Mouse (Mus musculus): ENCODE measurements around the gene Cntd1. TPM values are rescaled to one million over a fixed set of nuclear protein-coding genes. Genes with fewer than 3 reads are reported as not detected.

Cntd1 gene
- 0.67 TPM in 2 replicates for polyA plus RNA-seq (2015; fragmentation: Nextera tagmentation; extraction: Ambion mirVana)

GRCm38 (mm10) chr11:101278223-101279192 is at the start of gene Cntd1, which contains the start of gene Coa3:
Gene Cntd1 (plus strand): TSS chr11:101279012.
Gene Coa3 (minus strand): TSS chr11:101279114.
- H3K4me1 ChIP-seq (replicated peaks), result peaks cover 38% of the 10 kb centered on the region
- H3K27ac ChIP-seq (replicated peaks), result peak within 1 kb of the TSS; percentile 69
- H3K9me3 ChIP-seq (replicated peaks), result no peaks in the 10 kb centered on the region
- WGBS (ENCODE audit: insufficient replicate concordance), result 2% methylated on average over 45 of the region's 45 CpGs
- H3K4me2 ChIP-seq, result peak within 1 kb of the TSS; percentile 83
- H3K27me3 ChIP-seq, result 0 out of 2 replicates have a peak, but pooled peaks cover 4% of the 10 kb centered on the region
- H3K36me3 ChIP-seq (replicated peaks), result peaks cover 16% of the 10 kb centered on the region
- ATAC-seq (ENCODE audit: insufficient read depth), result peak; percentile 89
- peak within 1 kb of the TSS; percentile 70 for H3K9ac ChIP-seq
- peak within 1 kb of the TSS; percentile 72 for H3K4me3 ChIP-seq (replicated peaks)

- H3K4me2 ChIP-seq, result no peak overlapping the region
Observed at GRCm38 (mm10) chr11:101229361-101229900, 49.4 kb upstream of the Cntd1 start.

GRCm38 (mm10) chr11:101230061-101230511 is 48.7 kb upstream of the Cntd1 start:
- H3K4me2 ChIP-seq, result no peak overlapping the region

More at GRCm38 (mm10) chr11:101229361-101229900, 49.4 kb upstream of the Cntd1 start:
- Histone ChIP-seq H3K27ac (replicated peaks) (no peak overlapping the region), H3K4me1 (replicated peaks) (peaks cover 41% of the 10 kb centered on the region), H3K36me3 (replicated peaks) (no peaks in the 10 kb centered on the region), H3K9me3 (replicated peaks) (no peaks in the 10 kb centered on the region), H3K27me3 (peaks cover 71% of the 10 kb centered on the region), H3K9ac (no peak overlapping the region), H3K4me3 (replicated peaks) (no peak overlapping the region)
- ATAC-seq (ENCODE audit: insufficient read depth), result no peak
- 24% methylated on average over 8 of the region's 8 CpGs for whole genome bisulfite sequencing (ENCODE audit: insufficient replicate concordance)

GRCm38 (mm10) chr11:101230526-101230925 is 48.3 kb upstream of the Cntd1 start:
- 25% methylated on average over 5 of the region's 5 CpGs for WGBS (ENCODE audit: insufficient replicate concordance)
- Histone ChIP-seq H3K36me3 (replicated peaks) (no peaks in the 10 kb centered on the region), H3K9ac (no peak overlapping the region), H3K4me3 (replicated peaks) (no peak overlapping the region), H3K27me3 (peaks cover 71% of the 10 kb centered on the region), H3K4me2 (peak overlapping the region; percentile 42), H3K4me1 (replicated peaks) (peaks cover 31% of the 10 kb centered on the region), H3K9me3 (replicated peaks) (no peaks in the 10 kb centered on the region), H3K27ac (replicated peaks) (peak overlapping the region; percentile 48)
- ATAC-seq (ENCODE audit: insufficient read depth), result no peak

More at GRCm38 (mm10) chr11:101230061-101230511, 48.7 kb upstream of the Cntd1 start:
- peaks cover 71% of the 10 kb centered on the region for H3K27me3 ChIP-seq
- no peak for ATAC-seq (ENCODE audit: insufficient read depth)
- no peaks in the 10 kb centered on the region for H3K36me3 ChIP-seq (replicated peaks)
- peaks cover 35% of the 10 kb centered on the region for H3K4me1 ChIP-seq (replicated peaks)
- H3K9me3 ChIP-seq (replicated peaks), result no peaks in the 10 kb centered on the region
- H3K27ac ChIP-seq (replicated peaks), result no peak overlapping the region
- H3K4me3 ChIP-seq (replicated peaks), result no peak overlapping the region
- no peak overlapping the region for H3K9ac ChIP-seq
- WGBS (ENCODE audit: insufficient replicate concordance), result 36% methylated on average over 2 of the region's 2 CpGs

GRCm38 (mm10) chr11:101230991-101231871 is 47.6 kb upstream of the Cntd1 start:
- Histone ChIP-seq H3K4me3 (replicated peaks) (0 out of 2 replicates have a peak overlapping the region, but pooled peaks have one; percentile 12), H3K9ac (no peak overlapping the region), H3K9me3 (replicated peaks) (no peaks in the 10 kb centered on the region), H3K4me1 (replicated peaks) (peaks cover 29% of the 10 kb centered on the region), H3K27ac (replicated peaks) (peak overlapping the region; percentile 48), H3K4me2 (peak overlapping the region; percentile 42), H3K36me3 (replicated peaks) (no peaks in the 10 kb centered on the region), H3K27me3 (peaks cover 71% of the 10 kb centered on the region)
- WGBS (ENCODE audit: insufficient replicate concordance), result 2% methylated on average over 18 of the region's 18 CpGs
- ATAC-seq (ENCODE audit: insufficient read depth), result no peak

- Histone ChIP-seq H3K36me3 (replicated peaks) (no peaks in the 10 kb centered on the region), H3K4me1 (replicated peaks) (peaks cover 24% of the 10 kb centered on the region), H3K27me3 (peaks cover 73% of the 10 kb centered on the region), H3K4me3 (replicated peaks) (0 out of 2 replicates have a peak overlapping the region, but pooled peaks have one; percentile 12), H3K27ac (replicated peaks) (peak overlapping the region; percentile 48; the same call in 1 of the 2 replicates), H3K4me2 (peak overlapping the region; percentile 42), H3K9ac (no peak overlapping the region), H3K9me3 (replicated peaks) (no peaks in the 10 kb centered on the region)
- ATAC-seq (ENCODE audit: insufficient read depth), result peak; percentile 70
- WGBS (ENCODE audit: insufficient replicate concordance), result 18% methylated on average over 6 of the region's 6 CpGs
Observed at GRCm38 (mm10) chr11:101232010-101232839, 46.6 kb upstream of the Cntd1 start.

- Histone ChIP-seq H3K36me3 (replicated peaks) (no peaks in the 10 kb centered on the region), H3K4me2 (no peak overlapping the region), H3K9me3 (replicated peaks) (no peaks in the 10 kb centered on the region), H3K4me1 (replicated peaks) (peaks cover 24% of the 10 kb centered on the region), H3K27ac (replicated peaks) (no peak overlapping the region), H3K4me3 (replicated peaks) (no peak overlapping the region), H3K27me3 (peaks cover 71% of the 10 kb centered on the region), H3K9ac (no peak overlapping the region)
- no peak for ATAC-seq (ENCODE audit: insufficient read depth)
- 43% methylated on average over 1 of the region's 1 CpGs for WGBS (ENCODE audit: insufficient replicate concordance)
Observed at GRCm38 (mm10) chr11:101233240-101233639, 45.6 kb upstream of the Cntd1 start.

- H3K27me3 ChIP-seq, result peaks cover 67% of the 10 kb centered on the region
- no peaks in the 10 kb centered on the region for H3K9me3 ChIP-seq (replicated peaks)
- no peak overlapping the region for H3K4me2 ChIP-seq
- no peaks in the 10 kb centered on the region for H3K36me3 ChIP-seq (replicated peaks)
- no peak overlapping the region for H3K9ac ChIP-seq
- peaks cover 24% of the 10 kb centered on the region for H3K4me1 ChIP-seq (replicated peaks)
- no peak overlapping the region for H3K27ac ChIP-seq (replicated peaks)
- ATAC-seq (ENCODE audit: insufficient read depth), result no peak
- H3K4me3 ChIP-seq (replicated peaks), result no peak overlapping the region
Observed at GRCm38 (mm10) chr11:101234124-101234523, 44.7 kb upstream of the Cntd1 start.

GRCm38 (mm10) chr11:101235429-101235828 is 43.4 kb upstream of the Cntd1 start:
- Histone ChIP-seq H3K9me3 (replicated peaks) (no peaks in the 10 kb centered on the region), H3K27me3 (peaks cover 54% of the 10 kb centered on the region), H3K27ac (replicated peaks) (no peak overlapping the region), H3K9ac (no peak overlapping the region), H3K36me3 (replicated peaks) (no peaks in the 10 kb centered on the region), H3K4me3 (replicated peaks) (no peak overlapping the region), H3K4me2 (no peak overlapping the region), H3K4me1 (replicated peaks) (peaks cover 16% of the 10 kb centered on the region)
- no peak for ATAC-seq (ENCODE audit: insufficient read depth)

- Histone ChIP-seq H3K36me3 (replicated peaks) (no peaks in the 10 kb centered on the region), H3K4me1 (replicated peaks) (peaks cover 4% of the 10 kb centered on the region), H3K27ac (replicated peaks) (no peak overlapping the region), H3K27me3 (peaks cover 43% of the 10 kb centered on the region), H3K9ac (no peak overlapping the region), H3K9me3 (replicated peaks) (no peaks in the 10 kb centered on the region), H3K4me2 (no peak overlapping the region), H3K4me3 (replicated peaks) (no peak overlapping the region)
- ATAC-seq (ENCODE audit: insufficient read depth), result no peak
- WGBS (ENCODE audit: insufficient replicate concordance), result 86% methylated on average over 5 of the region's 5 CpGs
Observed at GRCm38 (mm10) chr11:101236782-101237181, 42.0 kb upstream of the Cntd1 start.

Data from liver, embryonic 15.5 days (tissue).